Mouse (Mus musculus) limb, embryonic 10.5 days (tissue): ENCODE results near the gene BC107364. TPM values are rescaled to one million over a fixed set of nuclear protein-coding genes. Genes with fewer than 3 reads are reported as not detected.
A peak's percentile ranks its signal among the peaks of the same experiment; 100 is the strongest.
"Not testable (repeated sequence)": the region's sequence is repeated elsewhere in the genome, so short reads cannot be mapped to it uniquely, and the experiment has no call there.

Source experiments
- DNase-seq: peaks from one replicate; pipeline ENCODE4 v3.0.0-alpha.2; 2017; ENCODE audit warnings: low spot score
- H3K27ac ChIP-seq: fragments of 300-500 bp; sonication (generic); 2 replicates; pipeline ENCODE4 v1.5.1; 2016; ENCODE audit warnings: mild to moderate bottlenecking
- H3K27me3 ChIP-seq: fragments of 300-500 bp; sonication (generic); 2 replicates; pipeline ENCODE4 v1.6.1; 2016; ENCODE audit warnings: low read depth, mild to moderate bottlenecking; ENCODE audit not compliant: poor library complexity, severe bottlenecking
- H3K36me3 ChIP-seq: fragments of 300-500 bp; sonication (generic); 2 replicates; pipeline ENCODE4 v1.6.1; 2016; ENCODE audit warnings: mild to moderate bottlenecking, moderate library complexity
- H3K4me1 ChIP-seq: fragments of 300-500 bp; sonication (generic); 2 replicates; pipeline ENCODE4 v1.6.1; 2016
- H3K4me3 ChIP-seq: fragments of 300-500 bp; sonication (generic); 2 replicates; pipeline ENCODE4 v1.5.1; 2016; ENCODE audit warnings: mild to moderate bottlenecking, moderate library complexity
- H3K9me3 ChIP-seq: fragments of 300-500 bp; sonication (generic); replicated peaks from 2 replicates; pipeline ENCODE4 v1.6.1; 2016; ENCODE audit warnings: mild to moderate bottlenecking
- WGBS: fragments of 180-500 bp; shearing (Covaris S2); methylation state at CpG from one replicate; pipeline ENCODE4 v1.1.7; 2016; 5-methylcytosine and 5-hydroxymethylcytosine counted together
- polyA plus RNA-seq: library from polyadenylated mRNA; unstranded; fragments of >200 nt; fragmentation: Nextera tagmentation; extraction: Ambion mirVana; gene quantifications from 2 replicates; pipeline ENCODE4 v1.2.1, GENCODE M21; 2016

Gene BC107364
- polyA plus RNA-seq, 1 experiment from 2014 or later, result 0.14 TPM

- Histone ChIP-seq H3K9me3 (no peaks in the 10 kb centered on the region), H3K27ac (no peak overlapping the region), H3K4me1 (peaks cover 27% of the 10 kb centered on the region), H3K27me3 (peaks cover 14% of the 10 kb centered on the region), H3K36me3 (no peaks in the 10 kb centered on the region), H3K4me3 (peak overlapping the region; percentile 42)
- peak; percentile 63 for DNase-seq
- 6% methylated on average over 16 of the region's 16 CpGs for WGBS
Measured at GRCm38 (mm10) chr3:96427761-96428462, 24.2 kb downstream of the BC107364 start.

GRCm38 (mm10) chr3:96427311-96427710, 24.8 kb downstream of the BC107364 start:
- WGBS, result 7% methylated on average over 4 of the region's 4 CpGs
- Histone ChIP-seq H3K36me3 (no peaks in the 10 kb centered on the region), H3K27ac (no peak overlapping the region)

GRCm38 (mm10) chr3:96426268-96426667, 25.8 kb downstream of the BC107364 start:
- Histone ChIP-seq H3K36me3 (no peaks in the 10 kb centered on the region), H3K4me1 (peaks cover 27% of the 10 kb centered on the region), H3K27me3 (peaks cover 16% of the 10 kb centered on the region), H3K9me3 (no peaks in the 10 kb centered on the region), H3K4me3 (no peak overlapping the region), H3K27ac (no peak overlapping the region)
- no peak for DNase-seq
- 82% methylated on average over 4 of the region's 4 CpGs for WGBS

More at GRCm38 (mm10) chr3:96427311-96427710, 24.8 kb downstream of the BC107364 start:
- Histone ChIP-seq H3K4me1 (peaks cover 27% of the 10 kb centered on the region), H3K4me3 (peak overlapping the region; percentile 42), H3K27me3 (peaks cover 17% of the 10 kb centered on the region), H3K9me3 (no peaks in the 10 kb centered on the region)
- no peak for DNase-seq

GRCm38 (mm10) chr3:96424447-96424846, 27.7 kb downstream of the BC107364 start:
- 17% methylated on average over 4 of the region's 4 CpGs for WGBS
- H3K9me3 ChIP-seq, H3K4me3 ChIP-seq, DNase-seq, H3K27me3 ChIP-seq, H3K36me3 ChIP-seq: not testable (repeated sequence)
- H3K27ac ChIP-seq, result peak overlapping the region; percentile 30; the same call in 1 of the 2 replicates
- peaks cover 30% of the 10 kb centered on the region for H3K4me1 ChIP-seq

GRCm38 (mm10) chr3:96423889-96424288, 28.2 kb downstream of the BC107364 start:
- H3K36me3 ChIP-seq, result no peaks in the 10 kb centered on the region
- peaks cover 30% of the 10 kb centered on the region for H3K4me1 ChIP-seq
- WGBS, result 12% methylated on average over 9 of the region's 9 CpGs
- DNase-seq, result peak; percentile 63
- no peak overlapping the region for H3K4me3 ChIP-seq
- peaks cover 9% of the 10 kb centered on the region for H3K27me3 ChIP-seq
- no peak overlapping the region for H3K27ac ChIP-seq
- H3K9me3 ChIP-seq, result no peaks in the 10 kb centered on the region

GRCm38 (mm10) chr3:96420796-96421195, 31.3 kb downstream of the BC107364 start:
- H3K4me1 ChIP-seq, result peaks cover 20% of the 10 kb centered on the region
- H3K27me3 ChIP-seq, result peaks cover 9% of the 10 kb centered on the region
- WGBS, result 51% methylated on average over 3 of the region's 3 CpGs
- H3K27ac ChIP-seq, result no peak overlapping the region; the same call in 1 of the 2 replicates
- no peaks in the 10 kb centered on the region for H3K9me3 ChIP-seq
- no peak for DNase-seq
- no peak overlapping the region for H3K4me3 ChIP-seq
- no peaks in the 10 kb centered on the region for H3K36me3 ChIP-seq

GRCm38 (mm10) chr3:96418902-96419301, 33.2 kb downstream of the BC107364 start:
- H3K27me3 ChIP-seq, H3K27ac ChIP-seq, H3K36me3 ChIP-seq, H3K4me3 ChIP-seq, H3K4me1 ChIP-seq, DNase-seq, H3K9me3 ChIP-seq: not testable (repeated sequence)
- WGBS, result 72% methylated on average over 5 of the region's 5 CpGs

GRCm38 (mm10) chr3:96417850-96418815, 34.0 kb downstream of the BC107364 start:
- 74% methylated on average over 7 of the region's 7 CpGs for WGBS
- Histone ChIP-seq H3K4me1 (peaks cover 11% of the 10 kb centered on the region), H3K36me3 (peaks cover 2% of the 10 kb centered on the region), H3K27ac (no peak overlapping the region), H3K4me3 (no peak overlapping the region), H3K9me3 (no peaks in the 10 kb centered on the region), H3K27me3 (peaks cover 9% of the 10 kb centered on the region)
- no peak for DNase-seq

GRCm38 (mm10) chr3:96416595-96416994, 35.5 kb downstream of the BC107364 start:
- H3K9me3 ChIP-seq, result no peaks in the 10 kb centered on the region
- H3K4me1 ChIP-seq, result peaks cover 11% of the 10 kb centered on the region
- DNase-seq, result no peak
- peaks cover 9% of the 10 kb centered on the region for H3K36me3 ChIP-seq
- WGBS, result 91% methylated on average over 6 of the region's 6 CpGs
- no peak overlapping the region for H3K27ac ChIP-seq
- no peaks in the 10 kb centered on the region for H3K27me3 ChIP-seq
- H3K4me3 ChIP-seq, result no peak overlapping the region

GRCm38 (mm10) chr3:96416056-96416455, 36.0 kb downstream of the BC107364 start:
- 0 out of 2 replicates have a peak, but pooled peaks cover 5% of the 10 kb centered on the region for H3K27me3 ChIP-seq
- 89% methylated on average over 2 of the region's 2 CpGs for WGBS
- H3K4me1 ChIP-seq, result peaks cover 11% of the 10 kb centered on the region
- H3K36me3 ChIP-seq, result peaks cover 9% of the 10 kb centered on the region
- H3K4me3 ChIP-seq, result no peak overlapping the region
- no peak overlapping the region for H3K27ac ChIP-seq
- no peak for DNase-seq
- H3K9me3 ChIP-seq, result no peaks in the 10 kb centered on the region

GRCm38 (mm10) chr3:96414951-96415327, 37.2 kb downstream of the BC107364 start:
- Histone ChIP-seq H3K27ac (no peak overlapping the region), H3K27me3 (peaks cover 16% of the 10 kb centered on the region), H3K4me1 (peaks cover 8% of the 10 kb centered on the region), H3K36me3 (peaks cover 9% of the 10 kb centered on the region), H3K9me3 (no peaks in the 10 kb centered on the region), H3K4me3 (peak overlapping the region; percentile 84)
- 41% methylated on average over 7 of the region's 7 CpGs for WGBS
- DNase-seq, result no peak

- no peaks in the 10 kb centered on the region for H3K9me3 ChIP-seq
- peaks cover 13% of the 10 kb centered on the region for H3K4me1 ChIP-seq
- under 1% methylated on average over 64 of the region's 64 CpGs for WGBS
- peak overlapping the region; percentile 100 for H3K27ac ChIP-seq
- H3K27me3 ChIP-seq, result peaks cover 22% of the 10 kb centered on the region
- peak; percentile 96 for DNase-seq
- H3K4me3 ChIP-seq, result peak overlapping the region; percentile 84
- peaks cover 9% of the 10 kb centered on the region for H3K36me3 ChIP-seq
Measured at GRCm38 (mm10) chr3:96414126-96414950, 37.8 kb downstream of the BC107364 start.
